Mouse (Mus musculus) natural killer cell, adult 2 months (primary cell): ENCODE measurements around the gene Sf3b1.
"Not testable (repeated sequence)": the region's sequence is repeated elsewhere in the genome, so short reads cannot be mapped to it uniquely, and the experiment has no call there.

Experiments
- DNase-seq, 2 experiments: peaks; one replicate each; pipeline ENCODE4 v3.0.0; 2022; ENCODE audit warnings: low spot score in 2 of 2

Sf3b1 gene

DNA sequence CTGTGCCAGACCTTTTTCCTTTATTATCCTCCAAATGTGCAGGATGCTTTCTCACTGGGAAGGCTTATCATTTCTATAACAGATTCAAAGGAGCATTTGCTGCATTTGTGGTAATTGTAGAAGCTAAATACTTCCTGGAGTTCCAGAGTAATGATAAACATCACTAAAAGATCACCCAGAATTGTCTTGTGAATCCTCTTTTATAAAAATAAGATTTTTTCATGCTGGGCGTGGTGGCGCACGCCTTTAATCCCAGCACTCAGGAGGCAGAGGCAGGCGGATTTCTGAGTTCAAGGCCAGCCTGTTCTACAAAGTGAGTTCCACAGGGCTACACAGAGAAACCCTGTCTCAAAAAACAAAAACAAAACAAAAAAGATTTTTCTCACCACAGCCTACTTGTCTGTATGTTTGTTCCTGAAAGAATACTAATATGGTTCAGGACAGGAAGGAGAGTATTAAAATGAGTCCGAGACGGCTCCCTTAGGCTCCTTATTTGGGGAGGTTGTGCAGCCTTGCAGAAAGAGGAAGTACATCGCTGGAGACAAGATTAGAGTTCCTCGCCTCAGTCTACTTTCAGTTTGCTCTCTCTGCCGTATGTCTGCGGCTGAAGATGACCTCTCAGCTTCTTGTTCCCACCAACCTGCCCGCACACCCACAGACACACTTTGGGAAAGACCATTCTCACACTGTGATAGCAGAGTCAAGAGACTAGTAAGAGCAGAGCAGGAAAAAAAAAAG lies 1.4 kb upstream of the Sf3b1 start:
- DNase-seq, result peak; percentile 55 to 64

DNA sequence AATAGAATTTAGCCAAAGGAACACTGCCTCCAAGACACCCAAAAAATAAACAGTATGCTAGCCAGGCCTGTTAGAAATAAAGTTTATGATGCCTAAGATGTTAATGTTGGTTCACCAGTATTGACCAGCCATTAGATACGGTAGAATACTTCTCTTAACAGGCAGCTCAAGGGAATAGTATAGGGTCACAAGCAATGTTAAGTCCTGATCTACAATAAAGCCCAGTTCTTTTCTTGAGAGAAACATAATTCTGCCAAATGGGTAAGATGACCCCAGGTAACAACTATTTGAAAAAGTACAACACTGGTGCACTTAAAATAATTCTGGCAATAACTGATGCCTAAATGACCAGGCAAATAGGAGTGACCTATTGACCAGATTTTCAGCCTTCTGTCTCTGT lies 685 bp upstream of the Sf3b1 start:
- no peak for DNase-seq

DNA sequence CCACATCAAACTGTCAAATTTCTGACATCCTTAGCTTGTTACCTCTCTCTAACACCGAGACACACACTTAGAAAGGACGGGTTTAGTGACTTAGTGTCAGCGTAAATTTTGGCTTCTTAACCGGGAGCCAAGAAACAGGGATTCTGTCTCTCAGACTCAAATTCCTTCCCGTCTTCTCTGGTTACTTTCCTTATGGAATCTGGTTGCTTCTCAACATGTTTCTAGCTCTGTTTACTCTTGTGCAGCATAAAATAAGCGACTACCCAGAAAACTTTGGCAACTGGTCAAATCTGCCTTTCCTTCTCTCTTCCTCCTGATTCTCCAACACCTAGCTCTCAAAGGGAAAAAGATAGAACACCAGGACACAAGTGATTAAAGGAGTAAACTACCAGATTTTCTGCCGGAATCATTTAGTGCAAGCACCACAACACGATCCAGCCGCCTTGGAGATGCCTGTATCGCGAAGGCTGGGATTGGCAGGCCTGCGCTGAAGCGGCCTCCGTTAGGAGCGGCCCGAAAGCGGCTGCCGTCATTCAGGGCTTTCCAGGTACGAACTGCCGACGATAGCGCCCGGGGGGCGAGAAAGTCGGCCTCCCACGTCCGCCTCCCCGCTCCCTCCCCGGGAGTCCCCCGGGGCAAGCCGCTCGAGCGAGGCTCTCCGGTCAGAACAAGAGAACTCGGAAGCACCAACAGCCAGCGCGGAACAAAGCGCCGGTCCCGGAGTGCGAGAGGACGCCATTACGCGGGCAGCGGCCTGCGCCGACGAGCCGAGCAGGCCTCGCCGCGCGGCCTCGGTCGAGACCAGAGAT lies 633 bp downstream of the Sf3b1 start:
- no peak for DNase-seq

DNA sequence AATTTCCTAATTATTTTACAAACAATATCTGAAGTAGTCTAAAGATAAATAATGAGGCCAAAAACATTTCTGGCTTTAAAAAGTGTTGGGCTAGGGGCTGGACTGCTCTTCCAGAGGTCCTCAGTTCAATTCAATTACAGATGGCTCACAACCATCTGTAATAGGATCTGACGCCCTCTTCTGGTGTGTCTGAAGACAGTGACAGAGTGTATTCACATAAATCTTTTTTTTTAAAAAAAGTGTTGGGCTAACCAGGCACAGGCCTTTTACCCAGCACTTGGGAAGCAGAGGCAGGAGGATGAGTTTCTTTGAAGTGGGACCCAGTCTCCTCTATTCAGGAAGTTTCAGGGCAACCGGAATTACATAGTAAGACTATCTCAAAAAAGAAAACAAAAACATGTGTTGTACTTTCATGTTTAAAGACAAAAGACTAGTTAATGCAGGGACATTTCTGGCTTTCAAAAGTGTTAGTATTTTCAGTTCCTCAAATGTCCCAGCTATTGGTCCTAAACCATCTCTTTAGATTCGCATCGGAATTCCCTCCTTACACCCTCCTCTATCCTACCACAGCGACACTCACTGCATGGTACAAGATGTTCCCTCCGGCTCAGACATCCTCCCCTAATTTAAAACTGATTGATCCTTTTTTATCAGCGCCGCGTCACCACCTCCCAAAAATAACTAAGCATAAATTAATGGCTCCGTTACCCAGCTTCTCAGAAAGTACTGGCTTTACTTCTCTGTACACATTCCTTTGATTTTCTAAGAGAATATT lies 1.4 kb downstream of the Sf3b1 start:
- DNase-seq, result no peak

DNA sequence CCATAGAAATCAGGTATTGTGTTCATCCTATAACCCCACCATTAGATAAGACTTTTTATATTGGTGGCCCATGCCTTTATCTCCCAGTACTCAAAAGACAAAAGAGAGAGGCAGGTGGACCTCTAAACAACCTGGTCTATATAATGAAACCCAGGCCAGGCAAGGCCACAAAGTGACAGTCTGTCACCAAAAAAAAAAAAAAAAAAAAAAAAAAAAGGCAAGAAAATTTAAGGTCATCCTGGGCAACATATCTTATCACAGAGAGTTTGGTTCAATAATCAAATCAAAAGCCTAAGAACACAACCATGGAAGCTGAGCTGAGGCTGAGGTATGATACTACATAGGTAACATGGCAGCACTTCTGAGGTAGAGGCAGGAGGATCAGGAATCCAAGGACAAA lies 5.4 kb downstream of the Sf3b1 start:
- no peak for DNase-seq

DNA sequence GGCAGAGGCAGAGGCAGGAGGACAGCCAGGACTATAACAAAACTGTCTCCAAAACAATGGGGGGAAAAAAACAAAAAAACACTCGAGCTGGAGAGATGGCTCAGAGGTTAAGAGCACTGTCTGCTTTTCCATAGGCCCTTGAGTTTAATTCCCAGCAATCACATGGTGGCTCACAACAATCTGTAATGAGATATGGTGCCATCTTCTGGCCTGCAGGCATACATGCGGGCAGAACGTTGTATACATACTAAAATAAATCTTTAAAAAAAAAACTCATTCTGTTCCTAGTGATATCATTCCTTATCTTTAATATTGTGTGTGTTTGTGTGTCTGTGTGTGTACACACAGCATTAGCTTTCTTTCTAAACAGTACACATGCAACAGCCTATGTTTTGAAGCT lies 14.8 kb downstream of the Sf3b1 start:
- no peak for DNase-seq

DNA sequence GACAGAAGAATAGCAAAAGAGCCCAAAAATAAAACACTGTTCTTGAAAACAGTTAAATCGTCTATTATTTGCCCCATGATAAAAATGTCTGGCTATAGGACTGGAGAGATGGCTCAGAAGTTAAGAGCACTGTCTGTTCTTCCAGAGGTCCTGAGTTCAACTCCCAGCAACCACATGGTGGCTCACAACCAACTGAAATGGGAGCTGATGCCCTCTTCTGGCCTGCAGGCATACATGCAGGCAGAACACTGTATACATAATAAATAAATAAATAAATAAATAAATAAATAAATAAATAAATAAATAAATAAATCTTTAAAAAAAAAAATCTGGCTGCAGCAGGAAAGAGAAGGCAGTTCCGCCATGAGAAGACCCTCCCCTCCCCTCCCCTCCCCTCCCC lies 19.0 kb downstream of the Sf3b1 start:
- DNase-seq, result not testable (repeated sequence)

DNA sequence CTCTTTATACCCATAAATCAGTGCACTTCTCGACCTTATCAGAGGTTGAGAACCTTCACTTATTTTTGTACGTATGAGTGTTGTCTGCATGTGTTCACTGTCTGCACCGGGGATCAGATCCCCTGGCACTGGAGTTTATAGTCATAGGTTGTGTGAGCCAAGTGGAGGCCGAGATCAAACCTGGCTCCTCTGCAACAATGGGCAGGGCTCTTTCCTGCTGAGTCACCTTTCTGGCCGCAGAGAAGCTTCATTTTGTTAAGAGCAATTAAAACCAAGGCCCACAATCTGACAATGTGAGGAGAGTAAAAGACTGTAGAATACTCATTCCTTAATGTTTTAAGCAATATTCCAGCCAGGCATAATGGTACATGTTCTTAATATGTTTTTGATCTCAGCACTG lies 33.7 kb downstream of the Sf3b1 start:
- no peak for DNase-seq

DNA sequence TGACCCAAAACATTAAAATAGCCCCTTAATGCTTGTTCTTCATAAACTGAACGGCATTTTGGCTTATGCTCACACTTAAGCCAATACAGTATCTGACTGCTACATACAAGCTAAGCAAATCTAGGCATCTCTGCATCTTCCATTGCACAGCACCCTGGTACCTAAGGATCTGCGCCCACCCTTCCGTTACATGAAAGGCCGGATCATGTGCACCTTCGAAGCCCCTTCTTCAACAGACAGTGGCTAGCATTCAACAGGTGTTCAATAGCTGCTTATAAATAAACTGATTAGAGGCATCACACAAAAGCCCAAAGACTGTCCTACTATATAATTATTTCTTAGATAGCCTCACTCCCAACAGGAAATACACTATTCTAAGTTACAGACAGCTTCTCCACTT lies 41.0 kb downstream of the Sf3b1 start:
- no peak for DNase-seq

DNA sequence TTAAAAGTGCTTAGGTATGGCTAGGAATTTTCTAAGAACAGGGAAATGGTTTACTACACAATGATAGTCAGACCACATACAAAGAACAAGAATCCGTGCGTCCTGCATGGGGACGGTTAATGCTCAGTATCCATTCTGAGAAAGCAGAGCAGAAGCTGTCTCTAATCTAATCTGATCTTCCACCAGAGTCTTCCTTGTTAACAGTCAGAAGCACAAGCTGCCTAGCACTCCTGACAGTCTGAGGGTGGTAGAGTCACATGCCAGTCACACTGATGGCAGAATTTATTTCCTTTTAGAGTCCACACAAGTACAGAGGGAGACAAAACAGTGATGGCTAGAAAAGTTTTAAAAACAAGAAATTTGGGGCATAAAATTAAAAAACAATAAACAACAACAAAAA lies 41.5 kb downstream of the Sf3b1 start:
- DNase-seq, result no peak

DNA sequence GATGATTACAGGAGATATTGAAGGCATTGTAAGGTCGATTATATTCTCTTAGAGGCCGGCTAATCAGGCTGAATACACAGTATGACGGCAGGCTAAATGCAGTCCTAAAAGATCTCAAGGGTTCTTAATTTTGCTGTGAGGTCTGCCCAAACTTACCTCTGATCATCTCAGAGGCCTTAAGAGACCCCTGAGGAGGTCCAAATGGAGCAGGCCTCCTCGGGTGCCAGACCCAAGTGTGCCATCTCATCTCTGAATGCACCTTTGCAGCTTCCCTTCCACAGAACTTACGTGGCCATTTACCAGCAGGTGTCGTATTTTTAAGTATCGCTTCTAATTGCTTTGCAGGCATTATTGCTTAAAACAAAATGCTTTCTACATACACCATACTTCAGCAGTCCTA lies 43.1 kb downstream of the Sf3b1 start:
- DNase-seq, result no peak

DNA sequence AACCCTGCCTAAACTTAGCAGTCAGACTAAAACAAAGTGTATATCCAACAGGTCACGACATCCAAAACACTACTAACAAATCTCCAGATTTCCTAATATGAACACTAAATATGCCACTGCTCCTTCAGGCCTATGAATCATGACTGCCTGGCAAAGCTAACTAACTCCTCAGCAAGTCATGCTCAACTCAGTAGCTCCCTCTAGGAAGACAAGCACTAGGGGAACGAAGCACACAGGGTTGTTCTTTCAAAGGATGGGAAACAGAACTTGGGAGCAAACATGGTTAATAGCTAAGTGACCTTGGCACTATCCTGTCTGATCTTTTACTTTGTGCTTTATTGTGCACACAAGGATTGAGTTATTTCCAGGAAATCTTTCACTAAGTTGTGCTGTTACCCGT lies 43.9 kb downstream of the Sf3b1 start:
- DNase-seq, result no peak

DNA sequence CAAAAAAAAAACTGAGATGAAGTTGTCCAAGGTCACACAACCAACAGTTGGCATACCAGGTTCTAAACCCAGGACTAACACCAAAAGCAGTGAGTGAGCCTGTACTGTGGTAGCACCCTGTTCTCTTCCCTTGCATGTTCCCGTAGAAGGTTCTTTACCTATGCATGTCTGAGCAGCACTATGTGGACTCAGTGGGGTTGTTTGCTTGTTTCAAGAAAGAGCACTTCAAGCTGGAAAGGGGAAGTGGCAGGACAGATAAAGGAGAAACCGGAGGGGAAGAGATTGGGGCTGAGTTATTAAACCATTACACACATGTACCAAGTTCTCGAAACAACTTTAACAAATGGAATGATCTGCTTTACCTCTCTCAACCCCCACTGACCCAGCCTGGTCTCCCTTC lies 44.6 kb downstream of the Sf3b1 start:
- no peak for DNase-seq

DNA sequence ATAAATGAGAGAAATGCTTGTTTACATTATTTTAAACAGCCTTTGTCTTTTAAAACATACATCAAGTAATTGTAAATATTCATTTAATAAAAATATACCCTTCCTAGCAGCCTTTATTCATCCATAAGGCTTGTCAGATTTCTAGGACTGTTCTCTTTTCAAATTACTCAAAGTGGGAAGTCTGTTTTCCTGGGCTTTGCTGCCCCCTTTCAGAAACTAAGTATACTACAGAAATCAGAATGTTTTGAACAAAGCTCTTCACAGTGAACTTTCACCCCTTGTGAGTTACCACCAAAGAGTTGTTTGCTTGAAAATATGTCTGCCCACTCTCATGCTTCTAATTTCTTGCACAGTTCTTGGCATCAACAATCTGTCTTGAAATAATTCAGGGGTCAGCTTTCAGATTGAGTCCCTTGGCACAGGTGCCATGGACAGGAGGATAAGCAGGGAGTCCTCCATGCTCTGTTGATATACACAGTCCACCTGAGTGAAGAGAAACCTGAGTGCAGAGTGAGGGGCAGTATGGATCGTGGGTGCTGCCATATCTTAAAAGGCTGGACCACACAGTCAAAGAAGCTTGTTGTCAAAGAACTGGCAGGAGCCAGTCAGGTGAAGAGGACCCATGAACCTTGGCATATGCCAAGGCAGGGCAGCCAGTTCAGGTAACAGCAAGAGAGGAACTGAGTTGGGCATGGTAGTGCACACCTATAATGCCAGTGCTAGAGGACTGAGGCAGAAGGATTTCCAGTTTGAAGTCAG lies 47.9 kb downstream of the Sf3b1 start:
- DNase-seq, result peak in 1 of 2 experiments; percentile 9

DNA sequence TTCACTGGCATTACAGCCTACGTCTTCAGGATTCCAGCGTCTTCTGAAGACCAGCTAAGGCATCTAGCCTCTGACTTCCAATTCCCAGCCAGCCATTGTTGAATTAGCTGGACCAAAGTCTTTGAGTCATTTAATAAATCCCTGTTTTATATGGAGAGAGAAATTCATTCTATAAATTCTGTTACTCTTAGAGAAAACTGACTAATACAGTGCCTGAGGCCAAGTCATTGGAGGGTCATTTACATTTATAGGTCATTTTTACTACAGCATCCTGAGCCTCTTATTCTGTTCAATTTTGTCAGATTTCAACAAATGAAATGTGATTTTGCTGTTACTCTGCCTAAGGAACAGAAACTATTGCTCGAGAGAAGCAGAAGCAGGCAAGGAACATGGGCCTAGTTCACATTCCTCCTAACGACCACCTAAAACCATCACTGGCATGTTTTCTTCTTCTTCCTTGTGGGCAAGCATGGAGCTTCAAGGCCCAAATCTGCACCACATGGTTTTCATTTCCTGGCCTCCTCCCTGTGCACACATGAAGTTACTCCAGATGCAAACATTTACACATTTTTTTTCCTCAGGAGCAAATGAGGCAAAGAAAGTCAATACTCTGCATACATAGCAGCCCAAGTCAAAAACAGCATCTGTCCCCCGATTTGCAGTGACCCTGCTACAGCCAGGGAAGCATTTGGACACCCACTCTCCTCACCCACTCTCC lies 55.4 kb downstream of the Sf3b1 start:
- no peak for DNase-seq

DNA sequence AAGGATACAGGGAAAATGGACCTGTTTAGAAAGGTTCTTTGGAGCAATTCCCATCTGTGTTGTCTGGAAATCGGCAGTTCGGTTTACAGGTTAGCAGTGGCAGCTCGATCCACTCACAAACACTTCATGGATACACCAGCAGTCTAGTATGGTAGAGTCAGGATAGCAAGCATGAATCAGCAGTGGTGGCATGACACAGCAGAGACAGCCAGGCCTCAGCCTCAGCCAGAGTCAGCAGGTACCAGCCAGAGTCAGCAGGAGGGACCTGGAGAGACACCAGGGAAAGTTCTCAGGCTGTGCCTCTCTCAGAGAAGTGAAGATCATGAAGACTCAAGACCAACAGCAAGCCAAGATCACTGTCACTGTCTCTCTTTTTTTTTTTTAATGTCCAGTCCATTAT lies 60.4 kb downstream of the Sf3b1 start:
- no peak for DNase-seq

DNA sequence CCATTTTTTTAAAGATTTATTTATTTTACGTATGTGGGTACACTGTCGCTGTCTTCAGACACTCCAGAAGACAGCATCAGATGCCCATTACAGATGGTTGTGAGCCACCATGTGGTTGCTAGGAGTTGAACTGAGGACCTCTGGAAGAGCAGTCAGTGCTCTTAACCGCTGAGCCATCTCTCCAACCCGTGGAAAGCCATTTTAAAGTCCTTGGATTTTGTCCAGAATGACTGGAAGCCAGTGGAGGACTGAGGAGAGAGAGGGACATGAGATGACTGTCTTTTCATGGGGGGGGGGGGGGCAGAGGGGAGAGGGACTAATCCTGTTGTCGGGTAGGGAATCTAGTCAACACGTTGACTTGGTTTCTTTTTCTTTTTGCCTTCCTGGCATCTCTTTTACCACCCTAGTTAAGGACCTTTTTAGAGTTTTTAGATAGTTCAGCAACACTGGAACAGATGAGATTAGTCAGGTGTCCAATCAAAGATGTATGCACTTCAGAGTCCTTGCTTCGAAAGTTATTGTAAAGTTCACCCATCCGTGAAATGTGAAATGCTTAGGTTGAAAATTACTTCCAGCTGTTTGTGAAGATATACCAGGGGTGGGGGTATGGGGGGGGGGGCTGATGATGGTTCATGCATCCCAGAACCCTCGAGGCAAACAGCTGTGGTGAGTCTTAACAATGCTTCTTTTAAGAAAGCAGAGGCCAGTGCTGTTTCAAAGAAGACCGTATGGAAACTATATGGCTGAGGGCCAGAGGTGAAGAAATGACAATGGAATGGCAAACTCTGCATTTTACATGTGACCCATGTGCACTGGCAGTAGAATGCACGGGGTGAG lies 61.9 kb downstream of the Sf3b1 start:
- no peak for DNase-seq

DNA sequence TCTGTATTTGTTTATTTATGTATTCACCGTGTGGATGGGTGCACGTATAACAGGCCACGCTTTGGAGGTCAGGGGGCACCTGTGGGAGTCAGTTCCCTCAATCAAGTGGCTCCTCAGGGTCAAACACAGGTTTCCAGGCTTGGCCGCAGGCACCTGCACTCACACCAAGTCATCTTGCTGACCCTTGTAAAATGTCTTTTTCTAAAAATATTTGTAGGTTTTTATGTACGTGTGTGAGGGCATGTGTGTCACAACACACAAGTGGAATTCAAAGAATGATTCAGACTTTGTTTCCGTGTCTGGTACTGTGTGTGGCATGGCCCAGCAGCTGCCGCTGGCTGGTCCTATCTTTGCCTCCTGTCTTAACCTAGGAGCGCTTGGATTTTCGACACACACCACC lies 65.6 kb downstream of the Sf3b1 start:
- DNase-seq, result no peak

DNA sequence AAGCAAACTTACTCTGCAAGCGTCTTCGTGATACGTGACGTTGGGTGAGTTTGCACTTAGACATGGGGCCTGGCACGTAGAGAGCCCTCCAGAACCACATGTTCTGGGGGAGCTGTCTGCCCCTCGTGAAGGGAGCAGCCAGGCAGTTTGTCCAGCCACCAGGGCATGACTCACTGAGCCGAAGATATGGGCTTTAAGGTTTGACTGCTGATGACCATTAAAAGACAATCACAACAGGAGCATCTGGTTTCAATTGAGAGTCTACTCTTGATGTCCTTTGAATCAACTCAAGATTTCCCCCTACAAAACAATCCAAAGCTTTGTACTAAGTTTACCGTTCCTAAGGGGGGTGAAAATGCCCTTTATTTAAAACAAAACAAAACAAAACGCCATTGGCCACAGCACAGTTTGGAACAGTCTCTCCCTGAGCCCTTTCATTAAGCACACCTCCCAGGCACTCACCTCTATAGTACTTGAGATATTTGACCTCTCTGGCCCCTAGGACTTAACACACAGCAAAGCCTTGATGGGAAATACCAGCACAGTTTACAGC lies 66.6 kb downstream of the Sf3b1 start:
- DNase-seq, result no peak

DNA sequence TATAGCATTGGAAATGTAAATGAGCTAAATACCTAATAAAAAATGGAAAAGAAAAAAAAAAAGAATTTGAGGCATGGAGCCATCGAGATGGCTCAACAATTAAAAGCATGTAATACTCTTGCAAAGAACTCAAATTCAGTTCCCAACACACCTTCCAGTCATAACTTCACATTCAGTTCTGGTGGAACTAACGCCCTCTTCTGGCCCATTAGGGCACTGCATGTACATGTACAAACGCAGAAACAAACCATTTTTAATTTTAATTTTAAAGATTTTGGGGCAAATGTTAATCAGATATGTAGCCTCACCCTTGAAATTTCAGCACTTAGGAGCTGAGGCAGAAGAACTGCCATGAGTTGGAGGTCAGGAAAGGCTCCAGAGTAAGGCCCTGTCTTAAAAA lies 68.8 kb downstream of the Sf3b1 start:
- DNase-seq, result peak in 1 of 2 experiments; percentile 19
